Mouse (Mus musculus): ENCODE results near the gene Gm5538. TPM values are rescaled to one million over a fixed set of nuclear protein-coding genes. Genes with fewer than 3 reads are reported as not detected.

Gene Gm5538
- polyA plus RNA-seq (2015; fragmentation: Nextera tagmentation; extraction: Ambion mirVana), result not detected in 2 replicates

GRCm38 (mm10) chr3:59729490-59729889 is at the start of gene Gm5538:
Gene Gm5538 (plus strand): TSS chr3:59729790.

Other genes with a start within 250 kb of the Gm5538 start
- gene Gm8298, start 131.3 kb downstream of the Gm5538 start, polyA plus RNA-seq (2015; fragmentation: Nextera tagmentation; extraction: Ambion mirVana), result not detected in 2 replicates
- gene C130079G13Rik, start 195.4 kb downstream of the Gm5538 start, polyA plus RNA-seq (2015; fragmentation: Nextera tagmentation; extraction: Ambion mirVana), result not detected in 2 replicates

Data from neural tube, postnatal 0 days (tissue).